Mouse (Mus musculus): Measurements from ENCODE around the gene Auts2.

The Auts2 gene

GRCm38 (mm10) chr5:132498045-132498444 is 45.1 kb downstream of the Auts2 start:
- no peak for DNase-seq

- no peak for DNase-seq
Observed at GRCm38 (mm10) chr5:132492793-132493192, 50.4 kb downstream of the Auts2 start.

DNA sequence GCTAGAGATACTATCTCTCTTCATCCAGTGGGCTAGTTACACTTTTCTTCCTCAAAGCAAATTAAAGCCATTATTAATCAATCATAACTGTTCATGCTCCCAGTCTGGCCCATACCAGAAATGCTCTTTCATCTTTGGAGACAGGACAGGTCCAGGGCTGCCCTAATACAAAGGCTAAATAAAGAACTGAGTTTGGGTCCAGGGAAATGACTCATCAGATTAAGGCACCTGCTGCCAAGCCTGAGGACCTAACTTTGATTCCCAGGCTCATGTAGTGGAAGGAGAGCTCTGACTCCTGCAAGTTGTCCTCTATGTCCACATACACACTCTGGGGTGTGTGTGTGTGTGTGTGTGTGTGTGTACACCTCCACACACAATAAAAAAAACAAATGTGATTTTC is 51.1 kb downstream of the Auts2 start:
- no peak for DNase-seq

GRCm38 (mm10) chr5:132491508-132491907 is 51.6 kb downstream of the Auts2 start:
- DNase-seq: no peak

DNA sequence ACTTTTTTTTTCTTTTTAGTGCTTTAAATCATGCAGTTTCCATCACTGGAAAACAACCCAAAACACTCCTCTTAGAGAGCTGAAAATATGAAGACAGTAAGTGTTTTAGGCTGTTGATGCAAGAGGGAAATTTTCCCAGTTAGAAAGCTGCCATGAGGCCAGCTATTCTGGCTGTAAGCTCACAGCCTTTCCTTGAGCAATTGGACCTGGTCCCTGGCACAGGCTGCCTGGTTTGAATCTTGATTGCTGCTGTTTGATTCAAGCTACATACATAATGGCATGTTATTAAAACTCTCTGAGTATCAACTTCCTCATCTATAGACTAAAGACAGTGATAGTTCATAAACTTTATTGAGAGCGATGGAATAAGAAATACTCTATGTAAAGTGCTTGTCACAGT is 52.8 kb downstream of the Auts2 start:
- DNase-seq: no peak

- no peak for DNase-seq
Observed at GRCm38 (mm10) chr5:132489736-132490313, 53.3 kb downstream of the Auts2 start.

DNA sequence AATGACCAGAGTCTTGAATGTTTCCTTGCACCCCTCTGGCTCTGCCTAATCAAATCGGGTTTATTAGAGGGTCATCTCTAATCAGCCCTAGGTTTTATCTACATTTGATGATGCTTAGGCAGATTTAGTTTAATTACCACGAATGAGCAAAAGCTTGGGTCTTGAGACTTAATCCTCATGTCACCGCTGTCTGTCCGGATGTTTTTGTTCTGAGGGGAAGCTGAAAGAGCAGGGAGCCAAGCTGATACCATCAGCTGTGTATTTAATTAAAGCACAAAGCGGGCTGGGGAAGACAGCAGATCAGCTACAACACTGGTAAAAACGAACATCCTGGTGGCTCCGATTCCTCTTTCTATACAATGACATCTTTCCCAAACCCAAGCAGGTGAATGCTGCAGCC is 56.3 kb downstream of the Auts2 start:
- no peak for DNase-seq

DNA sequence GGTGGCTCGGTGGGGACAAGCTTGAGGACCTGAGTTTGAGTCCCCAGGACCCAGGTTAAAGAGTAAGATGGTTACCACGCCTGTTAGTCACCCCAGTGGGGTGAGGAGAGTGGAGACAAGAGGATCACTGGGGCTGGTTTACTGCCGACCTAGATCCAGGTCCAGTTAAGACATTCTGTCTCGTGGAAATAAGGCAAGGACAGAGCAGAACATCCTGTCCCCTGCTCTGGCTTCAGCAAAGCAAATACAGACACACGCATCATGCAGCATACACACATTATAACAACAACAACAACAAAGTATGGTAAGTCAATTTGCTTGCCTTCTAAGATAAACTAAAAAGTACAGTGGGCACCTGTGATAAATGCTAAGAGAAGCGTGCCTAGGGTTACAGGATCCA is 57.1 kb downstream of the Auts2 start:
- no peak for DNase-seq

DNA sequence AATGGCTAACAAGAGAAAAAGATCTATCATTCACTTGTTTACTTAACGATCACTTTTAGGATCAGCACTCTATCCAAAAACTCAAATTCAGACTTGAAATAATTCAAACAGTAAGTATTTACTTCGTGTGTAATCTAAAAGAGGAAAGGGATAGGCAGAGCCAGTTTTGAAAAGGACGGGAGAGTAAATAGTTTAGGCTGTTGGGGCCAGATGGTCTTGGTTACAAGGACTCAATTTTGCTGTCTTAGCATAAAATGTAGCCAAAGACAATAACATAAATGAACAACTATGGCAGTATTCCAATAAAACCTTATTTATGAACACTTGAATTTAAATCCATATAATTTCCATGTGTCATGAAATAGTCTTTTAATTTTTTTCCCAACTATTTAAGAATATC is 57.7 kb downstream of the Auts2 start:
- DNase-seq: no peak

GRCm38 (mm10) chr5:132481476-132481875 is 61.7 kb downstream of the Auts2 start:
- DNase-seq: peak; percentile 69

GRCm38 (mm10) chr5:132480461-132480860 is 62.7 kb downstream of the Auts2 start:
- no peak for DNase-seq

DNA sequence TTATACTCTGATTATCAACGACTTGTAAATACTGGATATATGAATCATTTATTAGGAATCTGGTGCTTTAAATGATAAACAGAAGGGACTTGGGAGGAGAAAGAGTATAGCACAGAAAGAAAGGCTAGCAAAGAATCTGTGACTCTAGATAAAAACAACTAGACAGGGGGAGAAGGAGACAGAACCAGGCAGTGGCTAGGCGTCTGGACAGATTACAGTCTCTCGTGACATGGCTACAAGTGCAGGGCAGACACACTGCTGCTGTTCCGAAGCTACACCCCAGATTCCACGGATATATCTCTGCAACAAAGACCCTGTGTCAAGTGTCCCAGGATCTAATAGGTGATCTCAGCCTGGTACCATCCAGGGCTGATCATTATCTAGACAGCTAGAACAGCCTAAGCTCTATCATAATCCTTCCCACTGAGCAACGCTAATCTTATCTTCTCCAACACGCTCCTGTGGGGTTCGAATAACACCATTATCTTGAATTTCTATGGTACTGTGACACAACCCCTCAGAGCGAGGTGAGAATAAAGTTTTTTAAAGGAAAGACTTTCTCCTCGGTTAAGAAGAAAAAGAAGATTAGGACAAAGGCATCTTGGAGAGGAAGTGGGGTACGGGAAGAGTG is 63.8 kb downstream of the Auts2 start:
- no peak for DNase-seq

GRCm38 (mm10) chr5:132477533-132477932 is 65.6 kb downstream of the Auts2 start:
- DNase-seq: no peak

GRCm38 (mm10) chr5:132472905-132473321 is 70.2 kb downstream of the Auts2 start:
- DNase-seq: no peak

DNA sequence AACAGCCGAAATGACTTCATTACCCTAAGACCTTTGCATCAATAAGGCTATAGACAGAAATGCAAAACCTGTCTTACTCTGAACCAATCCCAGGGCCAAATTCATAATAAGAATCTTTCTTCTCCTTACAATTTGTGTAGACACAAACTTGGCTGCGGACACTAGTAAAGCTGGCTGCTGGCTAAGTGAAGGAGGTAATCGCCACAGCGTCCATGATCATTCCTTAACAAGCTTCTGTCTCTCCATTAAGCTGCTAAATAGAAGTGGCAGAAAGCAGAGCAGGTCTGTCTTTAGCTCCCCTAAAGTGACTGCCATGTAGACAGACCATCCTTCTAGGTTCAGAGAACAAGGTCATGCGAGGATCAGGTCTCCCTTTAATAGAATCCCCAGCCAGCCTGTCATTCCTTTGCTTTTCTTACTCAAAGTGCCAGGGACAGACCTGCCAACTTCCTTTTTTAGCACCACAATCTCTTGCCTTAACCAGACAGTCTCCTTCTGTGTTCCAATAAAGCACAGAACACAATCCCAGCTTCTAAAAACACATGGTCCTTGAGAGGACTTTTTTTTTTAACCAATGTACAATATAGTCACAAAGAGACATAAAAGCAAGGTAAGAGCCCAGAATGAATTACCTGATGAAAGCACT is 70.8 kb downstream of the Auts2 start:
- DNase-seq: no peak

DNA sequence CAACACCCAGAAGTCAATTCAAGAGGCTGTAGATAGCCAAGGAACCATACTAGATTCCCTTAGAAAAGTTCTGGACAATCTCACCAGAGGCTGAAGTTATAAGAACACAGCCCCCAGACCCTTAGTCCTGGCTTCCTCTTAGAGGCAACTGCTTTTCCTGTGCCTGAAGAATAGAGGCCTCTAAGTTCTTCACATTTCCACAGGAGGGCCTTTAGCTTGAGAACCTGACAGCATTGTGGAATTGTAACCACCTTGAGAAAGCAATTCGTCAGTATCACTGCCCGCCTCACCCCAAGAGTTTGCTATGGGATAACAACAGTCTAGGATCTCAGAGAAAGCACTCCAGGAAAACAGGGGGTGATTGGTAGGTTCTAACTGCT is 75.8 kb downstream of the Auts2 start:
- no peak for DNase-seq

DNA sequence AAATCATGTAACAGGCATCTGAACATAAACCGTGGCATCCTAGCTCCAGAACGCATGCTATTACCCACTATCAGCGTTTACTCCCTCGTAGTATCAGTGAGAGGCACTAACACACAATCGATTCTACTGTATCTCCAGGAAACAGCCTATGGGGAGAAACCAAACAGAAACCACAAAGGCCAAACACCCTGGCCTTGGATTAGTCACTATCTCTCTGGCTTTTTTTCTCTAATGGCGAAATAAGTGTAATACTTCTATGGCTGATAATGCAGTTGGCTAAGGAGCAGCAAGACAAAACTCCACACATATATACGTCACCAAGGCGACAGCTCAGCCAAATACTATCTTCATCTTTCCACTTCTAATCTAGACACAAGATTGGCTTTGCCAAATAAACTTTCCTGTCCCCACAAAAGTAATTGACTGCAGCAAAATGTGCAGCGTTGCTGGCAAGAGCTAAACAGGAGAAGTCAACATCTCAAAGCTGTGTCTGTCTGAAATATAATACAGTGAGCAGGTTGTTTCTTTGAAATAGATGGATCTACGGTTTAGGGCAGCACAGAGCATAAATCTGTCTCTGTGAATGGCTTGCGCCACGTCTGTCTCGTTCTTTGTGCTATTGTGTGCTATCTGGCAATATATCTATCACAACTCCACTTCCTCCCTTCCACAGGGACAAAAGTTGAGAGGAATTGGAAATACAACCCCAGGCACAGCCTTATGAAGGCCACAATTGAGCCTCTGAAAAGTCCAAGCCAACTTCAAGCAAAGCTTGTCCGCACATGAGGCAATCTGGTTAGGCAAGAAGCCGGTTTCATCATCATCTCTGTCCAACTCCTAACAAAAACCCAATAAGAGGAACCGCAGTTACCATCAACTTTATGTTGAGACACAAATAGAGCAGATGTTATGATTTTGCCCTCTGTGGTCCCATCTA is 76.4 kb downstream of the Auts2 start:
- no peak for DNase-seq

DNA sequence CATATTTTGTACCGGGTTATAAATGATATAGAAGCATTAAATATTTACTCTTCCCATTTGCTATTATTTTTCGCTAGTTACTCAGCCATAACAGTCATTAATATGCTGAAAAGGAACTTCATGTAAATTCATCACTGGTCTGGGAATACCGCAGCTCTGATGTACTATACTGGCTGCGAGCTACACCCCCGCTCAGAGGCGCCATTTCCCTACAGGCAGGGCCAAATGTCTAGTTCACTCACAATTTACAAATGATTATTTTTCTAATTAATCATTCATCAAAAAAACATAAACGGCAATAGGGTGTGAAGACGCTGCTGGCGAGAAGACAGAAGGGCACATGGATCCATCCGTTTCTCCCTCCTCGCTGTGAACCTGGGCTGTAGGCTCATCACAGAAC is 80.6 kb downstream of the Auts2 start:
- no peak for DNase-seq

DNA sequence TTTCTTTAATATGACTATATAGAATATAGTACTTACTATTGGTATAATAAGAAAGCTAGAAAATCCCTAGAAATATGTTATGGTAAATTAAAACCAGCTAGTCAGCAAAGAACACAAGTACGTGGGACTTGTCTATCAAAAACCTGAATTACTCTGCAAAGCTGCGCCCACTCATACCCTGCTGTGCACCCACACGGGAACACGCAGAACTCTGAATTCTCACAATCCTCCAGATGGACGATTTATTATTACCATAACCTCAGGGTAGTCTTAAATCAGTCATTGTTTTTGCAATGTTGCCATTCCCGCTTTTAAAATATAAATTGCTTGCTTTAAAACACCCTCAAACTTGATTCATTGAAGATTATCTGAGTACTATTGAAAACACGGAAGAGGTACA is 84.6 kb downstream of the Auts2 start:
- DNase-seq: no peak

DNA sequence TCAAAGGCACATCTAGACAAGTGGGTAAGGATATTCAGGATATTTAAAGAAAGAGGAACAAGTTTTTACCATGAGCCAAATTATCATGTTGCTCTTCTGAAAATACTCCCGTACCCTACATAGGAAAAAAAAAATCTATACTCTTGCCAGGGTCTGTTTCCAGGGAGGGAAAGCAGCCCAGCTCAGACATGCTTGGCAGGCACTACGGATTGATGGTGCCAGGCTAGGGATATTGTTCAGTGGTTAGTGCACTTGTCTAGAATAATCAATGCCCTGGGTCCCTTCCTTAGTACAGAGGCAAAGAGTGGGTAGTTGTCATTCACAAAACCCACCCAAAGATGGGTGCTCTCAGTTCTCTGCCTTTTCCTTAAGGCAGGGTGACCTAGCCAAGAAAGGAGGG is 90.8 kb downstream of the Auts2 start:
- no peak for DNase-seq

DNA sequence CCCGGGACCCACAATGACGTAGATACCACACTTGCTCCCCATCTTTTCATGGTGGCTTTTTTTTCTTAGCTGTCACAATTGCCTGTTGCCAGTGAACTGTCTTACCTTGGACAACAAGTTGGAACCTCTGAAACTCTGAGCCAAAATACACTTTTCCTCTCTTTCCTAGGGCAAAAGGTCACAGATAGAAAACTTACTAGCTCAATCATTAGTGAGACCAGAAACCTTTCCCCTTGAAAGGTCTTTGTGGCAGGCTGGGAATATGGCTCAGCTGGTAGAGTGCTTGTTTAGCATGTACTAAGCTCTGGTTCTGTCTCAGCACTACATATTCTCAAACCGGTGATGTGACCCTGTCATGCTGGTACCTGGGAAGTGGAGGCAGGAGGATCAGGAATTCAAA is 93.1 kb downstream of the Auts2 start:
- peak; percentile 5 for DNase-seq

DNA sequence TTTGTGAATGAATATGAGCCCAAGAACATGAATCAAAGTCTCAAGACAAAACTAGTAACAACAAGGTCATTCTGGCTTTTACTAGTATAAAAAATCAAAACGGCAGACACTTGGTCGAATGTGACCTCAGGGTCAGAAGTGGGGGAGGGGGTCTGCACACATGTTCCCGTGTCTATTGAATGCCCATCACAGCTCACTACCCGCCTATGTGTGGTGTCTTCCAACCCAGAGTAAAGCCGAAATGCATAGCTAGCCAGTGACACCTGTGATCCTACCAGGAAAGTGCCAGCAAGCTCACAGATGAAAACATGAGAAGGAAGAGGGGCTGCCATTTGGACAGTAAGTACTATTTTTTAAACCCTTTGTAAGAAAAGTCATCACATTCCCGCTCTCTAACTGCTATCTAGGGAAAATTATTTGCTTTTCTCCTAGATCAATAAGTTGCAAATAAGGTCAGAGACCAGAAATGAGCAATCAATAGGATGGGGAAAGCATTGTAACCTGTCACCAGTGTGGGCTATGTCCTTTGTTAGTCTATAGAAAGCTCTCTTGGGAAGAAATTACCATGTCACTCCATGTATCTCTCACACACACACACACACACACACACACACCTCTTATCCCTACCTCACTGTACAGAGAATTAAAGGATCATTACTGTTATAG is 94.6 kb downstream of the Auts2 start:
- no peak for DNase-seq

Measured in kidney, adult 9 months (tissue).